Mouse (Mus musculus): ENCODE data around the gene Tmem144. TPM values are rescaled to one million over a fixed set of nuclear protein-coding genes. Genes with fewer than 3 reads are reported as not detected.

Tmem144 gene
- total RNA-seq, 1 experiment from 2014 or later: 17.2 TPM

GRCm38 (mm10) chr3:79864824-79865223 lies 12.3 kb upstream of the Tmem144 start:
- DNase-seq: no peak

- no peak for DNase-seq
These were observed 5.6 kb upstream of the Tmem144 start for GRCm38 (mm10) chr3:79858221-79858620.

- no peak for DNase-seq
These were observed 5.2 kb upstream of the Tmem144 start for GRCm38 (mm10) chr3:79857780-79858179.

- no peak for DNase-seq
These were observed 465 bp downstream of the Tmem144 start for GRCm38 (mm10) chr3:79852108-79852507.

GRCm38 (mm10) chr3:79850656-79851055 lies 1.9 kb downstream of the Tmem144 start:
- no peak for DNase-seq

- DNase-seq: no peak
These were observed 3.0 kb downstream of the Tmem144 start for GRCm38 (mm10) chr3:79849621-79850020.

GRCm38 (mm10) chr3:79848841-79849240 lies 3.7 kb downstream of the Tmem144 start:
- DNase-seq: no peak

- no peak for DNase-seq
These were observed 5.9 kb downstream of the Tmem144 start for GRCm38 (mm10) chr3:79846633-79847032.

- DNase-seq: no peak
These were observed 8.6 kb downstream of the Tmem144 start for GRCm38 (mm10) chr3:79843999-79844398.

- DNase-seq: peak; percentile 71
These were observed 10.0 kb downstream of the Tmem144 start for GRCm38 (mm10) chr3:79842616-79843016.

- DNase-seq: peak; percentile 31
These were observed 10.4 kb downstream of the Tmem144 start for GRCm38 (mm10) chr3:79842165-79842564.

- DNase-seq: no peak
These were observed 11.1 kb downstream of the Tmem144 start for GRCm38 (mm10) chr3:79841475-79841874.

GRCm38 (mm10) chr3:79838751-79839150 lies 13.8 kb downstream of the Tmem144 start:
- peak; percentile 21 for DNase-seq

- DNase-seq: no peak
These were observed 23.3 kb downstream of the Tmem144 start for GRCm38 (mm10) chr3:79829289-79829688.

- DNase-seq: peak; percentile 24
These were observed 27.3 kb downstream of the Tmem144 start for GRCm38 (mm10) chr3:79825067-79825780.

- DNase-seq: peak; percentile 27
These were observed 29.4 kb downstream of the Tmem144 start for GRCm38 (mm10) chr3:79823176-79823575.

GRCm38 (mm10) chr3:79821131-79821530 lies 31.4 kb downstream of the Tmem144 start:
- no peak for DNase-seq

- DNase-seq: no peak
These were observed 34.2 kb downstream of the Tmem144 start for GRCm38 (mm10) chr3:79818202-79818995.

- no peak for DNase-seq
These were observed 36.3 kb downstream of the Tmem144 start for GRCm38 (mm10) chr3:79816229-79816628.

GRCm38 (mm10) chr3:79813814-79814490 lies 38.6 kb downstream of the Tmem144 start:
- DNase-seq: peak; percentile 70

GRCm38 (mm10) chr3:79812042-79812441 lies 40.5 kb downstream of the Tmem144 start:
- no peak for DNase-seq

- no peak for DNase-seq
These were observed 40.9 kb downstream of the Tmem144 start for GRCm38 (mm10) chr3:79811632-79812031.

- no peak for DNase-seq
These were observed 42.0 kb downstream of the Tmem144 start for GRCm38 (mm10) chr3:79810563-79810962.
